Mouse (Mus musculus): Measurements from ENCODE around the gene Kcp. TPM values are rescaled to one million over a fixed set of nuclear protein-coding genes. Genes with fewer than 3 reads are reported as not detected.

Gene Kcp
- polyA plus RNA-seq, 1 experiment from 2014 or later: 24.6 TPM

GRCm38 (mm10) chr6:29431473-29431872 is 76.3 kb downstream of the Kcp start:
- Histone ChIP-seq H3K9me3 (no peaks in the 10 kb centered on the region), H3K4me2 (no peak overlapping the region), H3K27ac (replicated peaks) (no peak overlapping the region), H3K4me1 (replicated peaks) (peaks cover 50% of the 10 kb centered on the region), H3K4me3 (no peak overlapping the region), H3K36me3 (no peaks in the 10 kb centered on the region), H3K9ac (no peak overlapping the region), H3K27me3 (peaks cover 53% of the 10 kb centered on the region)
- no peak for ATAC-seq (ENCODE audit: low read depth)
- WGBS: 34% methylated on average over 5 of the region's 5 CpGs

- WGBS: 47% methylated on average over 15 of the region's 15 CpGs
Observed at GRCm38 (mm10) chr6:29430681-29431420, 76.9 kb downstream of the Kcp start.

GRCm38 (mm10) chr6:29428171-29428570 is 79.6 kb downstream of the Kcp start:
- Histone ChIP-seq H3K27me3 (peaks cover 31% of the 10 kb centered on the region), H3K9me3 (no peaks in the 10 kb centered on the region), H3K4me2 (no peak overlapping the region), H3K4me3 (no peak overlapping the region), H3K9ac (no peak overlapping the region), H3K4me1 (replicated peaks) (peaks cover 17% of the 10 kb centered on the region), H3K27ac (replicated peaks) (no peak overlapping the region), H3K36me3 (peaks cover 8% of the 10 kb centered on the region; the same call in 1 of the 2 replicates)
- ATAC-seq (ENCODE audit: low read depth): no peak
- 58% methylated on average over 4 of the region's 4 CpGs for WGBS

More at GRCm38 (mm10) chr6:29430681-29431420, 76.9 kb downstream of the Kcp start:
- no peak overlapping the region for H3K4me3 ChIP-seq
- H3K4me1 ChIP-seq (replicated peaks): peaks cover 44% of the 10 kb centered on the region
- H3K36me3 ChIP-seq: no peaks in the 10 kb centered on the region
- peaks cover 53% of the 10 kb centered on the region for H3K27me3 ChIP-seq
- ATAC-seq (ENCODE audit: low read depth): no peak
- H3K4me2 ChIP-seq: no peak overlapping the region
- H3K27ac ChIP-seq (replicated peaks): no peak overlapping the region
- no peaks in the 10 kb centered on the region for H3K9me3 ChIP-seq
- H3K9ac ChIP-seq: no peak overlapping the region

- Histone ChIP-seq H3K4me3 (no peak overlapping the region), H3K27ac (replicated peaks) (no peak overlapping the region), H3K4me1 (replicated peaks) (peaks cover under 1% of the 10 kb centered on the region; the same call in 1 of the 2 replicates), H3K27me3 (peaks cover 13% of the 10 kb centered on the region), H3K4me2 (no peak overlapping the region), H3K36me3 (peaks cover 14% of the 10 kb centered on the region), H3K9me3 (no peaks in the 10 kb centered on the region), H3K9ac (no peak overlapping the region)
- ATAC-seq (ENCODE audit: low read depth): no peak
- 82% methylated on average over 6 of the region's 6 CpGs for WGBS
Observed at GRCm38 (mm10) chr6:29426331-29426730, 81.4 kb downstream of the Kcp start.

DNA sequence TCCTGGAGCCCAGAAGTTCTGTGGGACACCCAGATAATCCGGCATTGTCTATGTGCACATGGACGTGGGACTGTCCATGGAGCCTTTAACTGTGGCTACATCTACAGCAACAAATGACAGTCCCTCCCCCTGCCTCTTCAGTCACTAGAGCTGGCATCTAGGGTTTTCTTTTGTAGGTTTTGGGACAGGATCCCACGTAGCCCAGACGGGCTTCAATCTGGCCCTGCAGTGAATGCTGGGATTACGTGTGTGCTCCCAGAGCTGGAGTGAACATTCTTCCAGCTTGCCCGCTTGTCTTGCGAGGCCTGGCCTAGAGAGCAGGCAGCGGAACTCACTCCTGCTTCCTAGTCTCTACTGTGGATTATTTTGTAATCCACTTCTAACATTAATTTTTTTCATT is 82.6 kb downstream of the Kcp start:
- ATAC-seq (ENCODE audit: low read depth): no peak
- H3K4me1 ChIP-seq (replicated peaks): no peaks in the 10 kb centered on the region
- WGBS: 84% methylated on average over 8 of the region's 8 CpGs

More for the DNA sequence above, 82.6 kb downstream of the Kcp start:
- Histone ChIP-seq H3K9ac (no peak overlapping the region), H3K9me3 (no peaks in the 10 kb centered on the region), H3K36me3 (peaks cover 18% of the 10 kb centered on the region), H3K4me3 (no peak overlapping the region), H3K4me2 (no peak overlapping the region), H3K27me3 (peaks cover 3% of the 10 kb centered on the region; the same call in 1 of the 2 replicates), H3K27ac (replicated peaks) (no peak overlapping the region)

Other genes starting within 250 kb of the Kcp start
- gene Hilpda, start 235.5 kb downstream of the Kcp start, polyA plus RNA-seq (2015; fragmentation: Nextera tagmentation; extraction: Ambion mirVana): 34.6 and 36.6 TPM in 2 replicates
- 0.43 and 0.63 TPM in 2 replicates for gene Fam71f2, start 228.4 kb downstream of the Kcp start, polyA plus RNA-seq (2015; fragmentation: Nextera tagmentation; extraction: Ambion mirVana)
- not detected in 2 replicates for gene Fam71f1, start 188.8 kb downstream of the Kcp start, polyA plus RNA-seq (2015; fragmentation: Nextera tagmentation; extraction: Ambion mirVana)
- gene Calu, start 159.9 kb downstream of the Kcp start, polyA plus RNA-seq (2015; fragmentation: Nextera tagmentation; extraction: Ambion mirVana): 180 and 200 TPM in 2 replicates
- gene Opn1sw, start 119.5 kb downstream of the Kcp start, polyA plus RNA-seq (2015; fragmentation: Nextera tagmentation; extraction: Ambion mirVana): 0.25 and 0.34 TPM in 2 replicates
- gene Ccdc136, start 111.6 kb downstream of the Kcp start, polyA plus RNA-seq (2015; fragmentation: Nextera tagmentation; extraction: Ambion mirVana): 45.0 and 45.5 TPM in 2 replicates
- gene Flnc, start 74.7 kb downstream of the Kcp start, polyA plus RNA-seq (2015; fragmentation: Nextera tagmentation; extraction: Ambion mirVana): 7.0 and 8.1 TPM in 2 replicates
- gene Atp6v1f, start 40.2 kb downstream of the Kcp start, polyA plus RNA-seq (2015; fragmentation: Nextera tagmentation; extraction: Ambion mirVana): 271 and 332 TPM in 2 replicates
- 0.79 TPM in 1 of 2 replicates, not detected in the other for gene Atp6v1fnb, start 36.5 kb downstream of the Kcp start, polyA plus RNA-seq (2015; fragmentation: Nextera tagmentation; extraction: Ambion mirVana)
- gene Irf5, start 18.7 kb upstream of the Kcp start, polyA plus RNA-seq (2015; fragmentation: Nextera tagmentation; extraction: Ambion mirVana): 3.0 and 3.3 TPM in 2 replicates
- gene Tnpo3, start 101.9 kb upstream of the Kcp start, polyA plus RNA-seq (2015; fragmentation: Nextera tagmentation; extraction: Ambion mirVana): 82.2 and 87.4 TPM in 2 replicates
- gene Tspan33, start 186.3 kb upstream of the Kcp start, polyA plus RNA-seq (2015; fragmentation: Nextera tagmentation; extraction: Ambion mirVana): 5.6 and 7.0 TPM in 2 replicates
- 16.1 and 16.4 TPM in 2 replicates for gene Smo, start 227.6 kb upstream of the Kcp start, polyA plus RNA-seq (2015; fragmentation: Nextera tagmentation; extraction: Ambion mirVana)